Mouse (Mus musculus) stomach, embryonic 16.5 days (tissue): ENCODE data around the gene Sh3bp5l. TPM values are rescaled to one million over a fixed set of nuclear protein-coding genes. Genes with fewer than 3 reads are reported as not detected.

Experiments
- ATAC-seq: fragments of 200-750 bp; cut with Nextera tagmentation; 2 replicates; pipeline ENCODE4 v1.8.0; 2017; ENCODE audit warnings: moderate number of reproducible peaks, moderate TSS enrichment; ENCODE audit not compliant: insufficient read depth, low FRiP score
- H3K27ac ChIP-seq: fragments of 300-500 bp; sonication (generic); 2 replicates; pipeline ENCODE4 v1.5.1; 2014; ENCODE audit warnings: low read length
- H3K27me3 ChIP-seq: fragments of 300-500 bp; sonication (generic); 2 replicates; pipeline ENCODE4 v1.6.1; 2014; ENCODE audit warnings: low read length, control low read depth, mixed read lengths; ENCODE audit not compliant: control insufficient read depth, insufficient read depth
- H3K36me3 ChIP-seq: fragments of 300-500 bp; sonication (generic); 2 replicates; pipeline ENCODE4 v1.6.1; 2014; ENCODE audit warnings: low read length; ENCODE audit not compliant: control insufficient read depth, insufficient read depth
- H3K4me1 ChIP-seq: fragments of 300-500 bp; sonication (generic); 2 replicates; pipeline ENCODE4 v1.6.1; 2014; ENCODE audit warnings: low read length, control low read depth, mixed read lengths; ENCODE audit not compliant: control insufficient read depth, insufficient read depth
- H3K4me2 ChIP-seq: fragments of 300-500 bp; sonication (generic); 2 replicates; pipeline ENCODE4 v1.6.1; 2014; ENCODE audit warnings: low read depth, low read length, mixed read lengths
- H3K4me3 ChIP-seq: fragments of 300-500 bp; sonication (generic); replicated peaks from 2 replicates; pipeline ENCODE4 v1.5.1; 2014; ENCODE audit warnings: mild to moderate bottlenecking, low read length
- H3K9ac ChIP-seq: fragments of 300-500 bp; sonication (generic); 2 replicates; pipeline ENCODE4 v1.6.1; 2014; ENCODE audit warnings: low read length
- H3K9me3 ChIP-seq: fragments of 300-500 bp; sonication (generic); replicated peaks from 2 replicates; pipeline ENCODE4 v1.6.1; 2016; ENCODE audit warnings: low read length, control low read depth; ENCODE audit not compliant: control insufficient read depth
- WGBS: fragments of 180-500 bp; shearing (Covaris S2); extraction: QIAGEN DNeasy Blood & Tissue Kit; methylation state at CpG from one replicate; pipeline ENCODE4 v1.1.7; 2014; 5-methylcytosine and 5-hydroxymethylcytosine counted together
- polyA plus RNA-seq: library from polyadenylated mRNA; unstranded; fragments of >200 nt; fragmentation: Nextera tagmentation; extraction: Ambion mirVana; gene quantifications from 2 replicates; pipeline ENCODE4 v1.2.1, GENCODE M21; 2015

Sh3bp5l gene
- polyA plus RNA-seq: 29.8 and 37.1 TPM in 2 replicates

- peak within 1 kb of the TSS; percentile 89 for H3K4me2 ChIP-seq
Observed at GRCm38 (mm10) chr11:58330276-58331148, at the start of gene Sh3bp5l, which contains the start of gene Zfp672. Gene Sh3bp5l, plus strand, starts transcription at chr11:58330724. Gene Zfp672, minus strand, starts transcription at chr11:58330339.

GRCm38 (mm10) chr11:58281970-58282496 is 48.5 kb upstream of the Sh3bp5l start:
- ATAC-seq: no peak
- 84% methylated on average over 13 of the region's 13 CpGs for WGBS

More at GRCm38 (mm10) chr11:58330276-58331148, at the start of gene Sh3bp5l, which contains the start of gene Zfp672:
- H3K4me3 ChIP-seq: peak within 1 kb of the TSS; percentile 91
- no peaks in the 10 kb centered on the region for H3K27me3 ChIP-seq
- peak within 1 kb of the TSS; percentile 93 for H3K9ac ChIP-seq
- H3K4me1 ChIP-seq: peaks cover 28% of the 10 kb centered on the region
- ATAC-seq: peak; percentile 92
- no peaks in the 10 kb centered on the region; the same call in 1 of the 2 replicates for H3K9me3 ChIP-seq
- 0% methylated on average over 52 of the region's 52 CpGs for WGBS
- H3K36me3 ChIP-seq: peaks cover 10% of the 10 kb centered on the region
- peak within 1 kb of the TSS; percentile 88 for H3K27ac ChIP-seq

GRCm38 (mm10) chr11:58282518-58282917 is 48.0 kb upstream of the Sh3bp5l start:
- Histone ChIP-seq H3K9ac (no peak overlapping the region), H3K27me3 (no peaks in the 10 kb centered on the region), H3K9me3 (no peaks in the 10 kb centered on the region), H3K4me2 (no peak overlapping the region), H3K4me3 (no peak overlapping the region), H3K36me3 (no peaks in the 10 kb centered on the region), H3K27ac (no peak overlapping the region), H3K4me1 (no peaks in the 10 kb centered on the region)
- ATAC-seq: no peak
- WGBS: 82% methylated on average over 5 of the region's 5 CpGs

More at GRCm38 (mm10) chr11:58281970-58282496, 48.5 kb upstream of the Sh3bp5l start:
- Histone ChIP-seq H3K27ac (no peak overlapping the region), H3K4me1 (no peaks in the 10 kb centered on the region), H3K4me3 (no peak overlapping the region), H3K4me2 (no peak overlapping the region), H3K9me3 (no peaks in the 10 kb centered on the region), H3K36me3 (no peaks in the 10 kb centered on the region), H3K27me3 (no peaks in the 10 kb centered on the region), H3K9ac (no peak overlapping the region)

- H3K36me3 ChIP-seq: no peaks in the 10 kb centered on the region
- 70% methylated on average over 9 of the region's 9 CpGs for WGBS
- no peaks in the 10 kb centered on the region for H3K9me3 ChIP-seq
- H3K4me2 ChIP-seq: no peak overlapping the region
- H3K4me3 ChIP-seq: no peak overlapping the region
- no peaks in the 10 kb centered on the region for H3K27me3 ChIP-seq
- no peaks in the 10 kb centered on the region for H3K4me1 ChIP-seq
- H3K9ac ChIP-seq: no peak overlapping the region
- no peak for ATAC-seq
- no peak overlapping the region for H3K27ac ChIP-seq
Observed at GRCm38 (mm10) chr11:58289992-58290682, 40.4 kb upstream of the Sh3bp5l start.

- no peak overlapping the region for H3K9ac ChIP-seq
- H3K36me3 ChIP-seq: no peaks in the 10 kb centered on the region
- no peaks in the 10 kb centered on the region for H3K27me3 ChIP-seq
- no peak for ATAC-seq
- H3K4me1 ChIP-seq: no peaks in the 10 kb centered on the region
- 77% methylated on average over 4 of the region's 4 CpGs for WGBS
- no peak overlapping the region for H3K4me3 ChIP-seq
- H3K4me2 ChIP-seq: no peak overlapping the region
- H3K9me3 ChIP-seq: no peaks in the 10 kb centered on the region
- no peak overlapping the region for H3K27ac ChIP-seq
Observed at GRCm38 (mm10) chr11:58290812-58291211, 39.7 kb upstream of the Sh3bp5l start.

GRCm38 (mm10) chr11:58292791-58293190 is 37.7 kb upstream of the Sh3bp5l start:
- 46% methylated on average over 4 of the region's 4 CpGs for WGBS
- ATAC-seq: no peak
- Histone ChIP-seq H3K27ac (no peak overlapping the region), H3K4me2 (no peak overlapping the region), H3K27me3 (no peaks in the 10 kb centered on the region), H3K9ac (no peak overlapping the region), H3K4me1 (no peaks in the 10 kb centered on the region), H3K9me3 (no peaks in the 10 kb centered on the region), H3K36me3 (no peaks in the 10 kb centered on the region), H3K4me3 (no peak overlapping the region)

- ATAC-seq: no peak
- 83% methylated on average over 6 of the region's 6 CpGs for WGBS
Observed at GRCm38 (mm10) chr11:58297396-58297795, 33.1 kb upstream of the Sh3bp5l start.

GRCm38 (mm10) chr11:58301057-58301456 is 29.5 kb upstream of the Sh3bp5l start:
- 12% methylated on average over 13 of the region's 13 CpGs for WGBS
- no peak for ATAC-seq
- Histone ChIP-seq H3K4me2 (peak overlapping the region; percentile 61), H3K4me3 (peak overlapping the region; percentile 71), H3K36me3 (no peaks in the 10 kb centered on the region), H3K9ac (no peak overlapping the region), H3K27me3 (no peaks in the 10 kb centered on the region), H3K27ac (no peak overlapping the region), H3K4me1 (peaks cover 4% of the 10 kb centered on the region), H3K9me3 (no peaks in the 10 kb centered on the region)

More at GRCm38 (mm10) chr11:58297396-58297795, 33.1 kb upstream of the Sh3bp5l start:
- H3K27me3 ChIP-seq: no peaks in the 10 kb centered on the region
- no peak overlapping the region for H3K9ac ChIP-seq
- no peaks in the 10 kb centered on the region for H3K4me1 ChIP-seq
- no peak overlapping the region for H3K4me3 ChIP-seq
- H3K36me3 ChIP-seq: no peaks in the 10 kb centered on the region
- no peak overlapping the region for H3K4me2 ChIP-seq
- no peaks in the 10 kb centered on the region for H3K9me3 ChIP-seq
- no peak overlapping the region for H3K27ac ChIP-seq
